Mouse (Mus musculus): ENCODE data around the gene Als2cl. TPM values are rescaled to one million over a fixed set of nuclear protein-coding genes. Genes with fewer than 3 reads are reported as not detected.

The Als2cl gene
- total and polyA plus RNA-seq, 3 experiments = not detected

DNA sequence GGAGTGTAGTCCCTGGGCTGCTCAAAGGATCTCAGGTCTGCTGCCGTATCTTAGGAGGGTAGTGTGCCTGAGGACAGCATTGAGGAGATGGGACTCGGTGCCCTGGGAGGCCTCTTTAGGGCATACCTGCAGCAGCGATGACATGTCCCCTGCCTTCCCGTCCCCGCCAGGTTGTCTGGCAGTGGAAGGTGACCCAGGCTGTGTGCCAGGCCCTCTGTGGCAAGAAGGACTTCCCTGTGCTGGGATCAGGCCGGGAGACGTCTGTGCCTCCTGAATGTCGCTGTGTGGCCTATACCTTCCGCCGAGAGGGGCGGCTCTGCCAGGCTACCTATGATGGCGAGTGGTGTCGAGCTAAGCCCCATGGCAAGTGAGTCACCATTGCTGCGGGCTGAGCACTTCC, 9.3 kb downstream of the Als2cl start:
- Histone ChIP-seq H3K9me3 (replicated peaks) (no peaks in the 10 kb centered on the region), H3K27me3 (ENCODE audit: insufficient read depth, low read length) (peaks cover 13% of the 10 kb centered on the region), H3K4me3 (ENCODE audit: low read depth, low read length) (no peak overlapping the region), H3K36me3 (replicated peaks) (no peaks in the 10 kb centered on the region), H3K4me1 (ENCODE audit: insufficient read depth, low read depth, low read length) (peaks cover 2% of the 10 kb centered on the region; the same call in 1 of the 2 replicates)
- no peak for DNase-seq (ENCODE audit: low spot score)
- no peak for TF ChIP-seq GATA1 (IDR thresholded peaks at IDR 0.05; ENCODE audit: borderline replicate concordance, low read length)
- no peak for TF ChIP-seq POLR2AphosphoS5 (IDR thresholded peaks at IDR 0.05; ENCODE audit: insufficient replicate concordance, low read depth, low read length)
- no peak for TF ChIP-seq CTCF (IDR thresholded peaks at IDR 0.05; ENCODE audit: low read depth, low read length)
- TF ChIP-seq GATA2 (IDR thresholded peaks at IDR 0.05; ENCODE audit: borderline replicate concordance, low read depth, low read length) = no peak
- no peak for TF ChIP-seq TAL1 (conservative IDR thresholded peaks at IDR 0.05; ENCODE audit: low read depth, low read length)
- no peak for ATAC-seq (ENCODE audit: extremely low read depth, insufficient number of reproducible peaks, low FRiP score, poor library complexity, severe bottlenecking)

DNA sequence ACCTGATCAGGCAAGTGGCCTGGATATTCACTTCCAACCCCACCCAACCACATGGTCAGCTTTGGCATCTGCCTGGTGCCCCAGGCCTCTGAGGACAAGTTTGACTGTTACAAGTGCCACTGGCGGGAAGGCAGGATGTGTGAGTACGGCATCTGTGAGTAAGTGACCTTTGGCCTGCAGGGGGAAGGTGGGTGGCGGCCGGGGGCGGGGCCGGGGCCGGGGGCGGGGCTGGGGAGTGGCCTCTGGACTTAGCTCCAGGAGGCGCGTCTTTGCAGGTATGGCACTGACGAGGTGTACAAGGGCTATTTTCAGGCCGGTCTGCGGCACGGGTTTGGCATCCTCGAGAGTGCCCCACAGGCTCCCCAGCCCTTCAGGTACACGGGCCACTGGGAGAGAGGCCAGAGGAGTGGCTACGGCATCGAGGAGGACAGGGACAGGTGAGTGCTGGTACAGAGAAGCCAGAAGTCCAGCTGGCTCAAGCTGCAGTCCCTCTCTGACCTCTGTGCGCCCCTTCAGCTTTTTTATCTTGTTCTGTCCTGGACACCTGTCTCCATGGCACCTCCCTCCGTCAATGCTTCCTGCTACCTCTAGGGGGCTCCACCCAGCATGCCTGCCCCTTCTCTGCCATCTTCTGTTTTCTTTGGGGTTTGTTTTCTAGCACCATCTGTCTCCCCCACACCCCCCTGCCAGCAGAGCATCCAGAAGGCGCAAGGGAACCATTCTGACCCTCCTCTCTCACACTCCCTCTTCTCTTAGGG, 10.5 kb downstream of the Als2cl start:
- Histone ChIP-seq H3K4me3 (ENCODE audit: low read depth, low read length) (no peak overlapping the region), H3K4me1 (ENCODE audit: insufficient read depth, low read depth, low read length) (peaks cover 2% of the 10 kb centered on the region; the same call in 1 of the 2 replicates), H3K9me3 (replicated peaks) (no peaks in the 10 kb centered on the region), H3K36me3 (replicated peaks) (no peaks in the 10 kb centered on the region), H3K27me3 (ENCODE audit: insufficient read depth, low read length) (peaks cover 9% of the 10 kb centered on the region)
- no peak for DNase-seq (ENCODE audit: low spot score)
- TF ChIP-seq GATA2 (IDR thresholded peaks at IDR 0.05; ENCODE audit: borderline replicate concordance, low read depth, low read length) (no peak), CTCF (IDR thresholded peaks at IDR 0.05; ENCODE audit: low read depth, low read length) (peak; percentile 45; the same call in 1 of the 2 replicates), POLR2AphosphoS5 (IDR thresholded peaks at IDR 0.05; ENCODE audit: insufficient replicate concordance, low read depth, low read length) (no peak), TAL1 (conservative IDR thresholded peaks at IDR 0.05; ENCODE audit: low read depth, low read length) (no peak), GATA1 (IDR thresholded peaks at IDR 0.05; ENCODE audit: borderline replicate concordance, low read length) (no peak)
- no peak for ATAC-seq (ENCODE audit: extremely low read depth, insufficient number of reproducible peaks, low FRiP score, poor library complexity, severe bottlenecking)

DNA sequence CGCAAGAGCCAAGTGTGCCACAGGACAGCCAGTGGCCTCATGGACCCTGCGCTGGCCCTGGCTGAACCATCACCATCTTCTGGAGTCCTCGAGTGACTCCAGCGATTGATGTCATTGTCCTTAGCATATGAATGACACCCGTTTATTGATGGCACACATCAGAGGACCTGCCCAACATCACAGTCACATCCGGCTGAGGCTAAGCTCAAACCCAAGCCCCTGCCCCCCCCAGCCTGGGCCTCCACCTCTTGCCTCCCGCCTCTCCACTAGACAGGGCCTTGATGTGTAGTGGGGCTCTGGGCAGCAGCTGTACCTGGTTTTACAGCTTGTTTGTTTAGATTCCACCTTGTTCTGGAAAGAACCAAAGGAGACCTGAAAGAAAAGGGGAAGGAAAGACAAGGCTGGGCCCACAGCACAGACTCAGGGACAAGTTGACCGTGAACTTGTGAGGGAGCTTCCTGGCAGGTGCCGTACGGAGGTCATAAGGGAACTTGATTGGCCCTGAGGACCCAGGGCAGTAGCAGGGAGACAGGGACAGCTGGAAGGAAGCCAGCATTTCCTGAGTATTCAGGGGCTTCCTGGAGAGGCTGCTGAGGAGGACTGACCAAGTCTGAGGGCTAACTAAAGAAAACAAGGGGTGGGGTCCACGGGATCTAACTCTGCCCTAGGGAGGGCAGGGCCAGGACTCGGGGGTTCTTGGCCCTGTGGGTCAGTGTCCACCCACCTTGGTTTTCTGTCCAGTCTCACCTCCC, 11.6 kb downstream of the Als2cl start:
- H3K27me3 ChIP-seq (ENCODE audit: insufficient read depth, low read length) = peaks cover 7% of the 10 kb centered on the region
- H3K4me1 ChIP-seq (ENCODE audit: insufficient read depth, low read depth, low read length) = peaks cover 2% of the 10 kb centered on the region; the same call in 1 of the 2 replicates
- ATAC-seq (ENCODE audit: extremely low read depth, insufficient number of reproducible peaks, low FRiP score, poor library complexity, severe bottlenecking) = no peak
- no peak overlapping the region for H3K4me3 ChIP-seq (ENCODE audit: low read depth, low read length)
- no peaks in the 10 kb centered on the region for H3K36me3 ChIP-seq (replicated peaks)
- H3K9me3 ChIP-seq (replicated peaks) = no peaks in the 10 kb centered on the region
- DNase-seq (ENCODE audit: low spot score) = no peak
- TF ChIP-seq POLR2AphosphoS5 (IDR thresholded peaks at IDR 0.05; ENCODE audit: insufficient replicate concordance, low read depth, low read length) (no peak), GATA2 (IDR thresholded peaks at IDR 0.05; ENCODE audit: borderline replicate concordance, low read depth, low read length) (no peak), CTCF (IDR thresholded peaks at IDR 0.05; ENCODE audit: low read depth, low read length) (no peak), TAL1 (conservative IDR thresholded peaks at IDR 0.05; ENCODE audit: low read depth, low read length) (no peak), GATA1 (IDR thresholded peaks at IDR 0.05; ENCODE audit: borderline replicate concordance, low read length) (no peak)

DNA sequence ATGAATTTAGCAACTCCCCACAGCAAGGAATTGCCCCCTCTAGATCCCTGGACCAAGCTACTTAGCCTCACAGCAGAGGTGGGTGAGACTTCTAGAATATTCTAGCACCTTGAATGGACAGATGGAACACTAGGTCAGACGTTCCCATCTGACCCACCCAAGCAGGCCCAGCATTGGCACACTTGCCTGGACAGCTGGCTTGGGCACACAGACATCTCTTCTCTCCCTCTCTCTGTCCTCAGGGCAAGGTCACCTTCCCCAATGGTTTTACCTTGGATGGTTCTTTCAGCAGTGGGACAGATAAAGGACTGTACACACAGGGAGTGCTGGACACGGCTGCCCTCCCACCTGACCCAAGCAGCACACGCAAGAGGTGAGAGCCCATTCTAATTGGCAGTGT, 12.9 kb downstream of the Als2cl start:
- no peak for ATAC-seq (ENCODE audit: extremely low read depth, insufficient number of reproducible peaks, low FRiP score, poor library complexity, severe bottlenecking)
- peaks cover 2% of the 10 kb centered on the region; the same call in 1 of the 2 replicates for H3K4me1 ChIP-seq (ENCODE audit: insufficient read depth, low read depth, low read length)
- no peak overlapping the region for H3K4me3 ChIP-seq (ENCODE audit: low read depth, low read length)
- H3K9me3 ChIP-seq (replicated peaks) = no peaks in the 10 kb centered on the region
- peaks cover 5% of the 10 kb centered on the region; the same call in 1 of the 2 replicates for H3K27me3 ChIP-seq (ENCODE audit: insufficient read depth, low read length)
- DNase-seq (ENCODE audit: low spot score) = no peak
- H3K36me3 ChIP-seq (replicated peaks) = no peaks in the 10 kb centered on the region
- TF ChIP-seq GATA2 (IDR thresholded peaks at IDR 0.05; ENCODE audit: borderline replicate concordance, low read depth, low read length) (no peak), GATA1 (IDR thresholded peaks at IDR 0.05; ENCODE audit: borderline replicate concordance, low read length) (no peak), TAL1 (conservative IDR thresholded peaks at IDR 0.05; ENCODE audit: low read depth, low read length) (no peak)

DNA sequence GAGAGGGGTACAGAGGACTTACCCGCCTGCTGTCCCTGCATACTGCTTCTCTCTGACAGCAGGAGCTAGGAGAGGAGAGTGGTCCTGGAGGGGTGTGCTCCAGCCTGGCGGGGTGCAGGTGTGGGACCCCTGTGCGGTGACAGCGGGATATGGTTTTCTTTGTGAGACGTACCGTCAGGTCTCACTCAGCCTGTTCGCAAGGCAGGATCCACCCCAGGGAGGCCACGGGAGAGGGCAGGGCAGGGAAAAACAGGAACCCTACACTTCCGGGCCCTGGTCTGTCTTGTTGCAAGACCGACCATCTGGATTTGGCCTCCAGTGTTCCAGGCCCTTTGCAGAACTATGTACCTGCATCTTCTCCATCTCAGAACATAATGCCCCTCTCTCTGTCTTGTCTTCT, 13.8 kb downstream of the Als2cl start:
- H3K4me3 ChIP-seq (ENCODE audit: low read depth, low read length) = no peak overlapping the region
- H3K36me3 ChIP-seq (replicated peaks) = no peaks in the 10 kb centered on the region
- peaks cover 2% of the 10 kb centered on the region; the same call in 1 of the 2 replicates for H3K4me1 ChIP-seq (ENCODE audit: insufficient read depth, low read depth, low read length)
- ATAC-seq (ENCODE audit: extremely low read depth, insufficient number of reproducible peaks, low FRiP score, poor library complexity, severe bottlenecking) (no peak), DNase-seq (ENCODE audit: low spot score) (no peak)
- no peaks in the 10 kb centered on the region for H3K9me3 ChIP-seq (replicated peaks)
- peaks cover 8% of the 10 kb centered on the region; the same call in 1 of the 2 replicates for H3K27me3 ChIP-seq (ENCODE audit: insufficient read depth, low read length)
- TF ChIP-seq GATA1 (IDR thresholded peaks at IDR 0.05; ENCODE audit: borderline replicate concordance, low read length) = no peak
- no peak for TF ChIP-seq GATA2 (IDR thresholded peaks at IDR 0.05; ENCODE audit: borderline replicate concordance, low read depth, low read length)
- no peak for TF ChIP-seq TAL1 (conservative IDR thresholded peaks at IDR 0.05; ENCODE audit: low read depth, low read length)
- TF ChIP-seq POLR2AphosphoS5 (IDR thresholded peaks at IDR 0.05; ENCODE audit: insufficient replicate concordance, low read depth, low read length) = no peak

DNA sequence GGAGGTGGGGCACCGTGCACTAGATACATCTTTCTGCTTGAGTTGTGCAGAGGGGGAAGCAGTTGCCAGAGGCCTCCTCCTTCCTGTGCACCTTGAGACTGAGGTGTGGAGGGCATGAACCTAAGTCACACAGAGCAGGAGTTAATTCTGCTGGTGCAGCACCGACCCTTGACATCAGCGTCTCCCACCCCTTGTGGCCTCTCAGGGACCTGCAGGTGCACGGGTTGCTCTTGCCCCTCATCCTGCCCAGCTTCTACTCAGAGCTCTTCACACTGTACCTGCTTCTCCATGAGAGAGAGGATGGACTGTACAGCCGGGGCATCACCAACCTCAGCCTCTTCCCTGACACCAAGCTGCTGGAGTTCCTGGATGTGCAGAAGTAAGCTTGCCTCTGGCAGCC, 15.8 kb downstream of the Als2cl start:
- DNase-seq (ENCODE audit: low spot score) = no peak
- TF ChIP-seq GATA1 (IDR thresholded peaks at IDR 0.05; ENCODE audit: borderline replicate concordance, low read length) = no peak
- TF ChIP-seq POLR2AphosphoS5 (IDR thresholded peaks at IDR 0.05; ENCODE audit: insufficient replicate concordance, low read depth, low read length) = no peak
- no peak for TF ChIP-seq CTCF (IDR thresholded peaks at IDR 0.05; ENCODE audit: low read depth, low read length)
- TF ChIP-seq GATA2 (IDR thresholded peaks at IDR 0.05; ENCODE audit: borderline replicate concordance, low read depth, low read length) = no peak
- no peak for TF ChIP-seq TAL1 (conservative IDR thresholded peaks at IDR 0.05; ENCODE audit: low read depth, low read length)
- H3K36me3 ChIP-seq (replicated peaks) = no peaks in the 10 kb centered on the region
- H3K4me3 ChIP-seq (ENCODE audit: low read depth, low read length) = no peak overlapping the region
- H3K9me3 ChIP-seq (replicated peaks) = no peaks in the 10 kb centered on the region
- no peak for ATAC-seq (ENCODE audit: extremely low read depth, insufficient number of reproducible peaks, low FRiP score, poor library complexity, severe bottlenecking)
- H3K27me3 ChIP-seq (ENCODE audit: insufficient read depth, low read length) = peaks cover 8% of the 10 kb centered on the region; the same call in 1 of the 2 replicates
- H3K4me1 ChIP-seq (ENCODE audit: insufficient read depth, low read depth, low read length) = no peaks in the 10 kb centered on the region

All from G1E (cell line).